Mouse (Mus musculus) cortical plate, adult 2 months (tissue): ENCODE data around the gene Ushbp1.

Source experiments
- CTCF ChIP-seq: fragments of 200-500 bp; IDR thresholded peaks from 2 replicates; pipeline ENCODE4 v1.5.1; 2011; ENCODE audit warnings: mild to moderate bottlenecking, control low read depth, low read length; ENCODE audit not compliant: insufficient read depth; ENCODE audit errors: extremely low read depth
- POLR2A ChIP-seq: fragments of 200-500 bp; IDR thresholded peaks from 2 replicates; pipeline ENCODE4 v1.6.1; 2011; ENCODE audit warnings: mild to moderate bottlenecking, low read length, control low read depth; ENCODE audit not compliant: insufficient read depth; ENCODE audit errors: extremely low read depth

- TF ChIP-seq CTCF (no peak), POLR2A (no peak)
Measured at GRCm38 (mm10) chr8:71383396-71383795, 12.2 kb downstream of the Ushbp1 start.
